Mouse (Mus musculus) WW6 (cell line): Measurements from ENCODE around the gene Sapcd2.
A peak's percentile ranks its signal among the peaks of the same experiment; 100 is the strongest.

Experiments
- DNase-seq: peaks from one replicate; pipeline ENCODE4 v3.0.0-alpha.2; 2013; ENCODE audit warnings: low read depth, low spot score

Sapcd2 gene

GRCm38 (mm10) chr2:25422587-25423410, 50.7 kb downstream of the Sapcd2 start, which contains the start of gene Fut7:
Gene Fut7, plus strand, starts transcription at chr2:25423267.
- DNase-seq: no peak

GRCm38 (mm10) chr2:25423626-25424025, 51.5 kb downstream of the Sapcd2 start:
- DNase-seq: no peak

- DNase-seq: no peak
Observed at GRCm38 (mm10) chr2:25425481-25425880, 53.4 kb downstream of the Sapcd2 start.

GRCm38 (mm10) chr2:25426721-25427191, 54.6 kb downstream of the Sapcd2 start:
- DNase-seq: peak; percentile 49

DNA sequence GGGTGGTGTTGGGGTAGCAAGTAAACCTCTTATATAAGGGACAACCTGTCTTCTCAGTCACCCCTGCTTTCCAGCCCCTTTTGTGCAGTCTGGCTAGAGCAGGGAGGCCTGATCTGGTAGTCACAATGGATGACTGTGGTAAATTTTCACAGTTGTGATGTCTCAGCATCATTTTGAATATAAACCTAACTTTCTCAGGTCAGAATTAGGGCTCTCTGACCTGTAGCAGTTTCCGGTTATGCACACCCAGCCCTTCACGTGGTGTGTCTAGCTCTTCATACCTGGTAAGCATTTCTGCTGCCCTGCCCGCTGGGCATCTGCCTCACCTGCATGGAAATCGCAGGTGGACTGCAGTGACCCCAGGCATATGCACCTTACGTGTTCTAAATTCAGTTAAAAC, 55.1 kb downstream of the Sapcd2 start:
- no peak for DNase-seq
